Mouse (Mus musculus) midbrain, embryonic 16.5 days (tissue): Measurements from ENCODE around the gene Gm49340. TPM values are rescaled to one million over a fixed set of nuclear protein-coding genes. Genes with fewer than 3 reads are reported as not detected.

Experiments used
- ATAC-seq: fragments of 200-750 bp; cut with Nextera tagmentation; 2 replicates; pipeline ENCODE4 v1.8.0; 2017; ENCODE audit warnings: moderate TSS enrichment
- H3K27ac ChIP-seq: fragments of 300-500 bp; sonication (generic); 2 replicates; pipeline ENCODE4 v1.5.1; 2014; ENCODE audit warnings: mild to moderate bottlenecking, low read length, mixed read lengths
- H3K27me3 ChIP-seq: fragments of 300-500 bp; sonication (generic); 2 replicates; pipeline ENCODE4 v1.6.1; 2014; ENCODE audit warnings: low read depth, low read length, mixed read lengths; ENCODE audit not compliant: control insufficient read depth, insufficient read depth
- H3K36me3 ChIP-seq: fragments of 300-500 bp; sonication (generic); 2 replicates; pipeline ENCODE4 v1.6.1; 2014; ENCODE audit warnings: mild to moderate bottlenecking, low read length, moderate library complexity, mixed read lengths; ENCODE audit not compliant: control insufficient read depth, insufficient read depth
- H3K4me1 ChIP-seq: fragments of 300-500 bp; sonication (generic); 2 replicates; pipeline ENCODE4 v1.6.1; 2014; ENCODE audit warnings: mild to moderate bottlenecking, low read length, mixed read lengths; ENCODE audit not compliant: control insufficient read depth, insufficient read depth
- H3K4me2 ChIP-seq: fragments of 300-500 bp; sonication (generic); 2 replicates; pipeline ENCODE4 v1.6.1; 2014; ENCODE audit warnings: mild to moderate bottlenecking, low read length, mixed read lengths
- H3K4me3 ChIP-seq: fragments of 300-500 bp; sonication (generic); 2 replicates; pipeline ENCODE4 v1.5.1; 2014; ENCODE audit warnings: low read depth, mild to moderate bottlenecking, low read length, moderate library complexity, mixed read lengths
- H3K9ac ChIP-seq: fragments of 300-500 bp; sonication (generic); 2 replicates; pipeline ENCODE4 v1.6.1; 2014; ENCODE audit warnings: low read depth, low read length, mixed read lengths
- H3K9me3 ChIP-seq: fragments of 300-500 bp; sonication (generic); replicated peaks from 2 replicates; pipeline ENCODE4 v1.6.1; 2014; ENCODE audit warnings: mild to moderate bottlenecking, low read length, mixed read lengths; ENCODE audit not compliant: control insufficient read depth, poor library complexity, severe bottlenecking
- whole genome bisulfite sequencing: fragments of 180-500 bp; shearing (Covaris S2); extraction: QIAGEN DNeasy Blood & Tissue Kit; methylation state at CpG from one replicate; pipeline ENCODE4 v1.1.7; 2014; 5-methylcytosine and 5-hydroxymethylcytosine counted together
- polyA plus RNA-seq: library from polyadenylated mRNA; unstranded; fragments of >200 nt; fragmentation: Nextera tagmentation; extraction: Ambion mirVana; gene quantifications from 2 replicates; pipeline ENCODE4 v1.2.1, GENCODE M21; 2015

Gene Gm49340
- polyA plus RNA-seq, 1 experiment from 2014 or later = not detected

DNA sequence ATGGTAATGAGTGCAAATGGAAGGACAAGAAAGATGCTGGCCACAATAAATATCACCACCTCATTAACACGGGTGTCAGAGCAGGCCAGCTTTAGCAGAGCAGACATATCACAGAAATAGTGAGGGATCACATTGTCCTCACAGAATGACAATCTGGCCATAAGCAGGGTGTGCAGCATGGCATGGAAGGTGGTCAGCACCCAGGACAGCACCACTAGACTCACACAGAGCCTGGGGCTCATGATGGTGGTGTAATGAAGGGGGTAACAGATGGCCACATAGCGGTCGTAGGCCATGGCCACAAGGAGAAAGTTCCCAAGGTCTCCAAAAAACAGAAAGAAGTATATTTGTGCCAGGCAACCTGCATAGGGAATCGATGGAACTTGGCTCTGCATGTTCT is 65.8 kb downstream of the Gm49340 start:
- ATAC-seq = no peak
- Histone ChIP-seq H3K4me2 (no peak overlapping the region), H3K4me1 (no peaks in the 10 kb centered on the region), H3K27ac (no peak overlapping the region), H3K36me3 (no peaks in the 10 kb centered on the region), H3K27me3 (no peaks in the 10 kb centered on the region), H3K9ac (no peak overlapping the region), H3K4me3 (no peak overlapping the region), H3K9me3 (no peaks in the 10 kb centered on the region)
- 68% methylated on average over 4 of the region's 4 CpGs for WGBS

DNA sequence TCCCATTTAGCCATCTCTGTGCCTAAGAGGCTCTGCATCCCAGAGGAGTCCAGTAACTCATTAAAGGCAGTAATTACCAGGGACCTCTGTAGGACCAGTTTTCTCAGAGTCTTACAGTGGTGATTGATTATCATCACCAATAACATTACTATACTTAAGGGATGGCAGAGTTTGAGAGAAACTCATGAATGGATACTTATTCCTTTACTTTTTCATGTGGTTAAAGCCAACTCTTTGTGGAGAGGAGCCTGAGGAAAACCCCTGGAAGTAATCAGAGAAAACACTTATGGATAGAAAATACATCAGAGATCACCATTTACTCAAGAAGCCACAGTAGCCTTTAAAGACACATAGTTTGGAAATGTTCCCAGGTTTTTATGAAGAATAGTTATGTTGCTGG is 70.0 kb downstream of the Gm49340 start, which contains the start of gene Olfr1:
Olfr1 (minus strand) TSS at position 101 of the 400 bp plus-strand sequence.
- no peak within 1 kb of the TSS for H3K4me2 ChIP-seq
- H3K27ac ChIP-seq = no peak within 1 kb of the TSS
- no peak within 1 kb of the TSS for H3K9ac ChIP-seq
- no peaks in the 10 kb centered on the region for H3K36me3 ChIP-seq
- H3K9me3 ChIP-seq = 0 out of 2 replicates have a peak, but pooled peaks cover 2% of the 10 kb centered on the region
- no peak within 1 kb of the TSS for H3K4me3 ChIP-seq
- no peak for ATAC-seq
- H3K4me1 ChIP-seq = no peaks in the 10 kb centered on the region
- no peaks in the 10 kb centered on the region for H3K27me3 ChIP-seq

Other genes with a start within 250 kb of the Gm49340 start
- 0.24 and 0.25 TPM in 2 replicates for gene Itgae, start 239.2 kb upstream of the Gm49340 start, polyA plus RNA-seq
- gene Haspin, start 191.4 kb upstream of the Gm49340 start, polyA plus RNA-seq = 1.6 and 2.1 TPM in 2 replicates
- 0.29 and 0.42 TPM in 2 replicates for gene P2rx5, start 169.3 kb upstream of the Gm49340 start, polyA plus RNA-seq
- 127 and 133 TPM in 2 replicates for gene Emc6, start 152.7 kb upstream of the Gm49340 start, polyA plus RNA-seq
- gene Tax1bp3, start 152.7 kb upstream of the Gm49340 start, polyA plus RNA-seq = 132 and 145 TPM in 2 replicates
- gene Ctns, start 130.7 kb upstream of the Gm49340 start, polyA plus RNA-seq = 18.6 and 20.1 TPM in 2 replicates
- gene Shpk, start 130.3 kb upstream of the Gm49340 start, polyA plus RNA-seq = 2.1 and 2.4 TPM in 2 replicates
- 0.20 and 0.38 TPM in 2 replicates for gene Trpv1, start 95.4 kb upstream of the Gm49340 start, polyA plus RNA-seq
- 0.19 and 0.31 TPM in 2 replicates for gene Trpv3, start 62.4 kb upstream of the Gm49340 start, polyA plus RNA-seq
- 0.67 and 1.8 TPM in 2 replicates for gene Aspa, start 145 bp upstream of the Gm49340 start, polyA plus RNA-seq
- gene Spata22, start within 50 bp of the Gm49340 start, polyA plus RNA-seq = 0.29 TPM in 1 of 2 replicates, not detected in the other
- not detected in 2 replicates for gene Olfr20, start 21.0 kb downstream of the Gm49340 start, polyA plus RNA-seq
- not detected in 2 replicates for gene Olfr376, start 41.5 kb downstream of the Gm49340 start, polyA plus RNA-seq
- gene Olfr1, start 69.9 kb downstream of the Gm49340 start, polyA plus RNA-seq = not detected in 2 replicates
- gene Olfr378, start 98.7 kb downstream of the Gm49340 start, polyA plus RNA-seq = not detected in 2 replicates
- not detected in 2 replicates for gene Olfr380, start 127.8 kb downstream of the Gm49340 start, polyA plus RNA-seq
- not detected in 2 replicates for gene Olfr381, start 161.9 kb downstream of the Gm49340 start, polyA plus RNA-seq
- not detected in 2 replicates for gene Olfr382, start 187.5 kb downstream of the Gm49340 start, polyA plus RNA-seq